Mouse (Mus musculus): ENCODE measurements around the gene Plcb3. TPM values are rescaled to one million over a fixed set of nuclear protein-coding genes. Genes with fewer than 3 reads are reported as not detected.
A peak's percentile ranks its signal among the peaks of the same experiment; 100 is the strongest.
"Not testable (repeated sequence)": the region's sequence is repeated elsewhere in the genome, so short reads cannot be mapped to it uniquely, and the experiment has no call there.

The Plcb3 gene
- total RNA-seq, 1 experiment from 2014 or later: 12.3 TPM

- no peak for ATAC-seq (replicated peaks in 1 of 2; ENCODE audit: insufficient read depth in 1 of 2, low FRiP score in 2 of 2, low TSS enrichment in 1 of 2, low read depth in 1 of 2, poor library complexity in 2 of 2, severe bottlenecking in 2 of 2)
Observed at GRCm38 (mm10) chr19:6993011-6993770, 16.9 kb upstream of the Plcb3 start.

GRCm38 (mm10) chr19:6992011-6992858 lies 16.0 kb upstream of the Plcb3 start, which contains the start of gene Dnajc4:
Gene Dnajc4, minus strand, starts transcription at chr19:6992572.
- ATAC-seq (replicated peaks in 1 of 2; ENCODE audit: insufficient read depth in 1 of 2, low FRiP score in 2 of 2, low TSS enrichment in 1 of 2, low read depth in 1 of 2, poor library complexity in 2 of 2, severe bottlenecking in 2 of 2): peak; percentile 96 to 97

GRCm38 (mm10) chr19:6991166-6991565 lies 14.9 kb upstream of the Plcb3 start:
- not testable (repeated sequence) for ATAC-seq (replicated peaks in 1 of 2; ENCODE audit: insufficient read depth in 1 of 2, low FRiP score in 2 of 2, low TSS enrichment in 1 of 2, low read depth in 1 of 2, poor library complexity in 2 of 2, severe bottlenecking in 2 of 2)

GRCm38 (mm10) chr19:6990712-6991111 lies 14.4 kb upstream of the Plcb3 start:
- no peak for ATAC-seq (replicated peaks in 1 of 2; ENCODE audit: insufficient read depth in 1 of 2, low FRiP score in 2 of 2, low TSS enrichment in 1 of 2, low read depth in 1 of 2, poor library complexity in 2 of 2, severe bottlenecking in 2 of 2)

- no peak for ATAC-seq (replicated peaks in 1 of 2; ENCODE audit: insufficient read depth in 1 of 2, low FRiP score in 2 of 2, low TSS enrichment in 1 of 2, low read depth in 1 of 2, poor library complexity in 2 of 2, severe bottlenecking in 2 of 2)
Observed at GRCm38 (mm10) chr19:6989251-6989650, 13.0 kb upstream of the Plcb3 start.

- no peak for ATAC-seq (replicated peaks in 1 of 2; ENCODE audit: insufficient read depth in 1 of 2, low FRiP score in 2 of 2, low TSS enrichment in 1 of 2, low read depth in 1 of 2, poor library complexity in 2 of 2, severe bottlenecking in 2 of 2)
Observed at GRCm38 (mm10) chr19:6987904-6988285, 11.6 kb upstream of the Plcb3 start.

- peak in 1 of 2 experiments; percentile 49; a peak in 2 of 4 replicates for ATAC-seq (replicated peaks in 1 of 2; ENCODE audit: insufficient read depth in 1 of 2, low FRiP score in 2 of 2, low TSS enrichment in 1 of 2, low read depth in 1 of 2, poor library complexity in 2 of 2, severe bottlenecking in 2 of 2)
Observed at GRCm38 (mm10) chr19:6987061-6987903, 11.0 kb upstream of the Plcb3 start, which contains the start of gene Vegfb. Gene Vegfb, minus strand, starts transcription at chr19:6987651.

- no peak; a peak in 1 of 4 replicates for ATAC-seq (replicated peaks in 1 of 2; ENCODE audit: insufficient read depth in 1 of 2, low FRiP score in 2 of 2, low TSS enrichment in 1 of 2, low read depth in 1 of 2, poor library complexity in 2 of 2, severe bottlenecking in 2 of 2)
Observed at GRCm38 (mm10) chr19:6985951-6986708, 9.9 kb upstream of the Plcb3 start.

- ATAC-seq (replicated peaks in 1 of 2; ENCODE audit: insufficient read depth in 1 of 2, low FRiP score in 2 of 2, low TSS enrichment in 1 of 2, low read depth in 1 of 2, poor library complexity in 2 of 2, severe bottlenecking in 2 of 2): no peak
Observed at GRCm38 (mm10) chr19:6985300-6985699, 9.0 kb upstream of the Plcb3 start.

GRCm38 (mm10) chr19:6983621-6984020 lies 7.4 kb upstream of the Plcb3 start:
- ATAC-seq (replicated peaks in 1 of 2; ENCODE audit: insufficient read depth in 1 of 2, low FRiP score in 2 of 2, low TSS enrichment in 1 of 2, low read depth in 1 of 2, poor library complexity in 2 of 2, severe bottlenecking in 2 of 2): no peak

GRCm38 (mm10) chr19:6981465-6981864 lies 5.2 kb upstream of the Plcb3 start:
- ATAC-seq (replicated peaks in 1 of 2; ENCODE audit: insufficient read depth in 1 of 2, low FRiP score in 2 of 2, low TSS enrichment in 1 of 2, low read depth in 1 of 2, poor library complexity in 2 of 2, severe bottlenecking in 2 of 2): no peak

- peak; percentile 63 for ATAC-seq (replicated peaks in 1 of 2; ENCODE audit: insufficient read depth in 1 of 2, low FRiP score in 2 of 2, low TSS enrichment in 1 of 2, low read depth in 1 of 2, poor library complexity in 2 of 2, severe bottlenecking in 2 of 2)
Observed at GRCm38 (mm10) chr19:6980381-6981093, 4.3 kb upstream of the Plcb3 start, which contains the start of gene Fkbp2. Gene Fkbp2, minus strand, starts transcription at chr19:6980501.

- ATAC-seq (replicated peaks in 1 of 2; ENCODE audit: insufficient read depth in 1 of 2, low FRiP score in 2 of 2, low TSS enrichment in 1 of 2, low read depth in 1 of 2, poor library complexity in 2 of 2, severe bottlenecking in 2 of 2): peak; percentile 87 to 90
Observed at GRCm38 (mm10) chr19:6979486-6980380, 3.5 kb upstream of the Plcb3 start.

- ATAC-seq (replicated peaks in 1 of 2; ENCODE audit: insufficient read depth in 1 of 2, low FRiP score in 2 of 2, low TSS enrichment in 1 of 2, low read depth in 1 of 2, poor library complexity in 2 of 2, severe bottlenecking in 2 of 2): no peak
Observed at GRCm38 (mm10) chr19:6979001-6979479, 2.8 kb upstream of the Plcb3 start.

- no peak for ATAC-seq (replicated peaks in 1 of 2; ENCODE audit: insufficient read depth in 1 of 2, low FRiP score in 2 of 2, low TSS enrichment in 1 of 2, low read depth in 1 of 2, poor library complexity in 2 of 2, severe bottlenecking in 2 of 2)
Observed at GRCm38 (mm10) chr19:6978639-6978974, 2.3 kb upstream of the Plcb3 start.
